8 mouse cellular contexts compared by ENCODE assay signal in the genomic region with DNA sequence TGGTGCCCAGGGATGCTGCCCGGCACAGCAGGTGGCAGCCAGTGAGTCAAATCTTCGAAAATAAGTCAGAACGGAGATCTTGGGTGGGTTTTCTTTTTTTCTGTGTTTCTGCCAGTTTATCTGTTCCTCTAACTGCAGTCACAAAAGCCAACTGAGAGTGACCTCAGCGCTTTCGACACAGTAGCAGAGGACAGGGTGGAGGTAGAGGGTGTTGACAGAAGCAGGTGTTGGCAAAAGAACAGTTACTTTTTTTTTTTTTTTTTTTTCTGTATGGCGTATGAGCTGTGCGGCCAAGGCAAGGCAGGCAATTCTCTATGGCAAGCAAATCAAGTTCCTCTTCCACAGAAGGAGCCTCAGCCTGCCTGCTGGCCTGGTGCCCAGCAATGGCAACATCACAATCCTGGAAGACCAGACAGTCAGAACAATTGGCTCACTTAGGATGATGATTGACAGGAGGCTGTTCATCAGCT.
DNase-seq lines count a peak whose midpoint lies in the region; ATAC-seq lines count a peak whose summit lies in the region.
"Had no signal": no experiment of that assay in that cellular context is flagged by ENCODE, and none has a peak within 500 bp of the region (broad histone marks: within the 10 kb centered on the region; RNA-seq: fewer than 3 reads in every experiment).

No protein-coding gene starts in this region.

- H3K9me3 ChIP-seq in midbrain, embryonic 11.5 days (ENCODE audit: control insufficient read depth, low read length): no peaks in the 10 kb centered on the region
- H3K9me3 ChIP-seq in midbrain, embryonic 10.5 days (replicated peaks): no peaks in the 10 kb centered on the region

- H3K4me1 ChIP-seq in midbrain, embryonic 11.5 days (ENCODE audit: control insufficient read depth, insufficient read depth, low read length): peaks cover 24% of the 10 kb centered on the region
- peaks cover 45% of the 10 kb centered on the region for H3K4me1 ChIP-seq in midbrain, embryonic 10.5 days

- intact Hi-C loops in gastrocnemius, postnatal 14 days (cut with DNase I; ENCODE audit: low total_unique reads): no loop called here

- H3K36me3 ChIP-seq in midbrain, embryonic 11.5 days (ENCODE audit: control insufficient read depth, insufficient read depth, low read length): no peaks in the 10 kb centered on the region
- H3K36me3 ChIP-seq in midbrain, embryonic 10.5 days: no peaks in the 10 kb centered on the region

- no peak overlapping the region for H3K9ac ChIP-seq in midbrain, embryonic 11.5 days (ENCODE audit: low read length)

- no peak for ATAC-seq in midbrain, embryonic 11.5 days (ENCODE audit: low FRiP score)
- ATAC-seq in common myeloid progenitor, adult 5-6 weeks (replicated peaks; ENCODE audit: low read depth, poor library complexity, severe bottlenecking): peak; percentile 69
- no peak for ATAC-seq in monocyte, adult 5-6 weeks (replicated peaks; ENCODE audit: insufficient number of reproducible peaks, low FRiP score, low TSS enrichment, poor library complexity, severe bottlenecking)

- WGBS in midbrain, embryonic 11.5 days: 73% methylated on average over 7 of the region's 7 CpGs
- WGBS in midbrain, embryonic 10.5 days: 68% methylated on average over 7 of the region's 7 CpGs

- no peak overlapping the region for H3K4me3 ChIP-seq in midbrain, embryonic 11.5 days (ENCODE audit: low read depth, low read length)
- no peak overlapping the region for H3K4me3 ChIP-seq in midbrain, embryonic 10.5 days

- H3K27me3 ChIP-seq in midbrain, embryonic 11.5 days (ENCODE audit: control insufficient read depth, insufficient read depth, low read length): peaks cover 13% of the 10 kb centered on the region
- H3K27me3 ChIP-seq in midbrain, embryonic 10.5 days (ENCODE audit: low read depth, poor library complexity, severe bottlenecking): peaks cover 72% of the 10 kb centered on the region

- no peak overlapping the region for H3K4me2 ChIP-seq in midbrain, embryonic 11.5 days

- DNase-seq in gastrocnemius, postnatal 14 days: peak; percentile 12
- DNase-seq in gastrocnemius, adult 8-10 months (ENCODE audit: low spot score in 2 of 2): no peak
- DNase-seq in midbrain, embryonic 11.5 days (ENCODE audit: low spot score, missing footprints): peak; percentile 76
- DNase-seq in midbrain, embryonic 10.5 days (ENCODE audit: low spot score): no peak
- DNase-seq in layer of hippocampus, postnatal 36 days: peak; percentile 15 to 32
- DNase-seq: kidney, postnatal 36 days had no signal

- no peak overlapping the region for H3K27ac ChIP-seq in midbrain, embryonic 11.5 days (ENCODE audit: low read depth, low read length)
- H3K27ac ChIP-seq in midbrain, embryonic 10.5 days (replicated peaks): no peak overlapping the region

Comparison
In these comparisons a context has a peak if more than half of its experiments do, and no peak if none do; other contexts are left out.
1. DNase-seq: peak in gastrocnemius, postnatal 14 days (single experiment), midbrain, embryonic 11.5 days (single experiment) and layer of hippocampus, postnatal 36 days (2 of 2); none in gastrocnemius, adult 8-10 months (0 of 2) and midbrain, embryonic 10.5 days (single experiment).